Mouse (Mus musculus): ENCODE results near the gene Hist1h4i. TPM values are rescaled to one million over a fixed set of nuclear protein-coding genes. Genes with fewer than 3 reads are reported as not detected.
A peak's percentile ranks its signal among the peaks of the same experiment; 100 is the strongest.

Hist1h4i gene
- total and polyA plus RNA-seq, 3 experiments: 10.4 to 1,065 TPM; not detected in 1

- peak; percentile 97 for DNase-seq (ENCODE audit: low read depth, low spot score)
- no peaks in the 10 kb centered on the region for H3K9me3 ChIP-seq (replicated peaks; ENCODE audit: insufficient read depth, low read length)
- 0 out of 4 replicates have a peak, but pooled peaks cover 0 to 2% of the 10 kb centered on the region in 2 experiments for H3K27me3 ChIP-seq (ENCODE audit: control insufficient read depth in 1 of 2, insufficient read depth in 2 of 2, low read length in 2 of 2)
- peak overlapping the region; percentile 77 for H3K9ac ChIP-seq (ENCODE audit: control insufficient read depth, low read depth, low read length, poor library complexity, severe bottlenecking)
- peak overlapping the region; percentile 53 for H3K27ac ChIP-seq (ENCODE audit: control insufficient read depth, low read depth, low read length)
- peaks cover 1% of the 10 kb centered on the region; the same call in 1 of the 2 replicates for H3K79me2 ChIP-seq (ENCODE audit: control insufficient read depth, insufficient read depth, low read length, poor library complexity)
- H3K4me1 ChIP-seq (ENCODE audit: control insufficient read depth in 1 of 2, insufficient read depth in 2 of 2, low read length in 2 of 2): no peaks in the 10 kb centered on the region
- TF ChIP-seq GATA1 (IDR thresholded peaks at IDR 0.05; ENCODE audit: low read depth, low read length) (no peak), KAT2A (conservative IDR thresholded peaks at IDR 0.05; ENCODE audit: low read depth, low read length) (no peak), HCFC1 (IDR thresholded peaks at IDR 0.05; ENCODE audit: low read depth, low read length) (no peak), POLR2AphosphoS5 (IDR thresholded peaks at IDR 0.05; ENCODE audit: borderline replicate concordance, low read depth, low read length) (no peak), USF1 (IDR thresholded peaks at IDR 0.05; ENCODE audit: low read depth, low read length) (no peak), MYC (IDR thresholded peaks at IDR 0.05; ENCODE audit: low read depth, low read length) (no peak), RAD21 (IDR thresholded peaks at IDR 0.05; ENCODE audit: low read depth, low read length) (no peak), ZMIZ1 (IDR thresholded peaks at IDR 0.05; ENCODE audit: low read depth, low read length) (no peak), ZKSCAN1 (IDR thresholded peaks at IDR 0.05; ENCODE audit: low read depth, low read length) (no peak), ZNF384 (IDR thresholded peaks at IDR 0.05; ENCODE audit: low read depth, low read length) (no peak), EP300 (IDR thresholded peaks at IDR 0.05; ENCODE audit: low read depth in 1 of 2, low read length in 2 of 2) (no peak), GABPA (IDR thresholded peaks at IDR 0.05; ENCODE audit: low read depth, low read length) (no peak), TAL1 (IDR thresholded peaks at IDR 0.05; ENCODE audit: low read length) (no peak), POLR2A (IDR thresholded peaks at IDR 0.05; ENCODE audit: control insufficient read depth in 1 of 2, insufficient read depth in 1 of 2, low read depth in 1 of 2, low read length in 2 of 2, poor library complexity in 1 of 2) (peak in 1 of 2 experiments; percentile 53; a peak in 2 of 4 replicates), MAZ (IDR thresholded peaks at IDR 0.05; ENCODE audit: low read depth, low read length) (no peak), NRF1 (IDR thresholded peaks at IDR 0.05; ENCODE audit: insufficient read depth, low read depth, low read length, poor library complexity, severe bottlenecking) (no peak), USF2 (IDR thresholded peaks at IDR 0.05; ENCODE audit: borderline replicate concordance in 1 of 2, insufficient read depth in 1 of 2, low read depth in 1 of 2, low read length in 2 of 2) (no peak), MEF2A (IDR thresholded peaks at IDR 0.05; ENCODE audit: extremely low read depth, insufficient replicate concordance, low read depth, low read length, poor library complexity, severe bottlenecking) (no peak), E2F4 (IDR thresholded peaks at IDR 0.05; ENCODE audit: borderline replicate concordance, low read depth, low read length) (no peak), CTCF (IDR thresholded peaks at IDR 0.05 in 2 of 3, conservative IDR thresholded peaks at IDR 0.05 in 1 of 3; ENCODE audit: control insufficient read depth in 1 of 3, insufficient read depth in 1 of 3, low read depth in 2 of 3, low read length in 3 of 3, poor library complexity in 1 of 3, severe bottlenecking in 1 of 3) (peak in 1 of 3 experiments; percentile 84; a peak in 3 of 6 replicates), POLR2AphosphoS2 (IDR thresholded peaks at IDR 0.05; ENCODE audit: low read length) (no peak), TBP (IDR thresholded peaks at IDR 0.05; ENCODE audit: low read depth, low read length) (peak; percentile 100), TCF12 (IDR thresholded peaks at IDR 0.05; ENCODE audit: low read depth, low read length) (no peak)
- H3K4me3 ChIP-seq (ENCODE audit: control insufficient read depth in 1 of 2, insufficient read depth in 1 of 2, low read depth in 2 of 2, low read length in 2 of 2): peak overlapping the region; percentile 78 to 87
- peaks cover 0 to 2% of the 10 kb centered on the region in 2 experiments; a peak in 2 of 4 replicates for H3K36me3 ChIP-seq (ENCODE audit: control insufficient read depth in 1 of 2, insufficient read depth in 2 of 2, low read length in 2 of 2)
These were observed 9.7 kb upstream of the Hist1h4i start for GRCm38 (mm10) chr13:22050591-22051522.

All from MEL (cell line).